Mouse (Mus musculus): ENCODE results near the gene Gm13420. TPM values are rescaled to one million over a fixed set of nuclear protein-coding genes. Genes with fewer than 3 reads are reported as not detected.

Gene Gm13420
- total and polyA plus RNA-seq, 2 experiments from 2014 or later, result 0.18 to 0.86 TPM

DNA sequence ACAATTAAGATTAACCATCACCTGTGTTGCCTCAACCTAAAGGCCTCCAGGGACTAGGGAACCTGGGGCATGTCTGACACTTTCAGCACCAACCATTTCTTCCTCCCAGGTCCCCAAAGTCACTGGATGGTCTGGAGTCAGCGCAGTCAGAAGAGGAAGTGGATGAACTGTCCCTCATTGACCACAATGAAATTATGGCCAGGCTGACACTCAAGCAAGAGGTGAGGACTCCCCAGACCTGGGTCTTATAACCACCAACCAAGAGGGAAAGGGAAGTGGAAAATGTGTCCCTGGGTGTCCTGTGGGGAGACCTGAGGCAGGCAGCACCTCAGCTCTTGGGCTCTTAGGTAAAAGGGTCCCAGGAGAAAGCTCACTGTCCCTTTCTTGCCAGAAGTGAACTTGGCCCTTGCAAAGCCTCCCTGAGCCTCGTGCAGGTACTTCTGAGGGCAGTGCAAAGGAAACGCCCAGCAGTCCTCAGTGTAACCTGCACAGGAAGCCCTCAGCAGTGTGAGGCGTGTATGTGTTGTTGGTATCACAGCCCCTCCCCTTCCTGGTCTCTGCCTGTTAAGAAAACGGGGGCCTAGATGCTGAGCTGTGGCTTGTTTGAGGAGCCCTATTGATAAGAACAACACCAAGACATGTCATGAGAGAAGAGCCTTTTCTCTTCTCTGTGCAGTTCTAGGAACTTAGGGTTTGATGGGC, 26.7 kb downstream of the Gm13420 start:
- DNase-seq (no peak), ATAC-seq (no peak)
- no peak overlapping the region for H3K9ac ChIP-seq
- 77% methylated on average over 5 of the region's 5 CpGs for WGBS
- peaks cover 88% of the 10 kb centered on the region for H3K36me3 ChIP-seq (ENCODE audit: insufficient read depth)
- no peak overlapping the region for H3K4me2 ChIP-seq (ENCODE audit: low read depth)
- no peak overlapping the region for H3K27ac ChIP-seq (ENCODE audit: low read depth, low read length)
- H3K4me1 ChIP-seq (ENCODE audit: insufficient read depth), result no peaks in the 10 kb centered on the region
- no peak overlapping the region for H3K4me3 ChIP-seq (ENCODE audit: low read depth, low read length)
- no peak for TF ChIP-seq CTCF (IDR thresholded peaks at IDR 0.05; ENCODE audit: low read depth)
- H3K27me3 ChIP-seq (ENCODE audit: insufficient read depth, low read length), result no peaks in the 10 kb centered on the region
- H3K9me3 ChIP-seq (ENCODE audit: low read length), result no peaks in the 10 kb centered on the region

DNA sequence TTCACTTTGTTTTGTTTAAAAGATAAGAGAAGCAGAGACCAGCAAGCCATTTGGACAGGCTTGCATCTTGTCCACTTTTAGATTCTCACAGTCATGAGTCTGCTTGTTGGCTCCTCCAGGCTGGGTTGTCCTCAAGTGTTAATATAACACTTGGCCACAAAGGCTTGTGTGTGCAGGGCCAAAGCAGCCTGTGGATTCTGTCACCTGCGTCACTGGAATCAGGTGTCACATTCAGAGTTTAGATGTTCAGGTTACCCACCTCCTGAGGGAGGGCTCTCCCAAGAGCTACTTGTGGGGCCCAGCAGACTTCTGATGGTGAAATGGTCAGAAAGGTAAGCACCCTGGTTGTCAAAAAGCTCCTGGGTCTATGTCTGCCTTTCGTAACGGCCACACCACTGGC, 28.4 kb downstream of the Gm13420 start:
- DNase-seq, result no peak
- Histone ChIP-seq H3K4me1 (ENCODE audit: insufficient read depth) (no peaks in the 10 kb centered on the region), H3K9me3 (ENCODE audit: low read length) (no peaks in the 10 kb centered on the region), H3K36me3 (ENCODE audit: insufficient read depth) (peaks cover 84% of the 10 kb centered on the region), H3K9ac (no peak overlapping the region), H3K27me3 (ENCODE audit: insufficient read depth, low read length) (no peaks in the 10 kb centered on the region), H3K4me3 (ENCODE audit: low read depth, low read length) (no peak overlapping the region), H3K4me2 (ENCODE audit: low read depth) (no peak overlapping the region), H3K27ac (ENCODE audit: low read depth, low read length) (no peak overlapping the region)
- TF ChIP-seq CTCF (IDR thresholded peaks at IDR 0.05; ENCODE audit: low read depth), result no peak
- 92% methylated on average over 3 of the region's 3 CpGs for WGBS
- ATAC-seq, result no peak

DNA sequence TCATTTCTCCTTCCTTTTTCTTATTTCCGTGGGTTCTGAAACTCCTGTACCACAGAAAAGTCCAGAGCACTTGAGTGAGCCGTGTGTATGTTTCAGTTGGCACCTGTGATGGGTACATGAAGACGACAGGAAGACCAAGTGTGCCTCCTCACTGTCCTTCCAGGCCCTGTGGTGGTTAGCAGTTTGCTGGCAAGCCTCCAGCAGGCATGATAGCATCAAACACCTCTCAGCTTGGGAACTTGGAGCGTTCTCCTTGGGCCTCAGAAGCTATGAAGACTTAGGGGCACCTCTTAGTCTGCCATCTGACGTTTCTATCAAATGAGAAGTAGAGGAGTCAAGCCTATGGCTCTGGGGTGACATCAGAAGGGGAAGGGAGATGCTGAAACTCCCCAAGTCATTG, 32.9 kb downstream of the Gm13420 start:
- DNase-seq (no peak), ATAC-seq (no peak)
- Histone ChIP-seq H3K4me2 (ENCODE audit: low read depth) (no peak overlapping the region), H3K4me1 (ENCODE audit: insufficient read depth) (no peaks in the 10 kb centered on the region), H3K27ac (ENCODE audit: low read depth, low read length) (no peak overlapping the region), H3K36me3 (ENCODE audit: insufficient read depth) (peaks cover 64% of the 10 kb centered on the region), H3K9me3 (ENCODE audit: low read length) (no peaks in the 10 kb centered on the region), H3K9ac (no peak overlapping the region), H3K4me3 (ENCODE audit: low read depth, low read length) (no peak overlapping the region), H3K27me3 (ENCODE audit: insufficient read depth, low read length) (no peaks in the 10 kb centered on the region)
- TF ChIP-seq CTCF (IDR thresholded peaks at IDR 0.05; ENCODE audit: low read depth), result no peak
- 86% methylated on average over 5 of the region's 5 CpGs for WGBS

DNA sequence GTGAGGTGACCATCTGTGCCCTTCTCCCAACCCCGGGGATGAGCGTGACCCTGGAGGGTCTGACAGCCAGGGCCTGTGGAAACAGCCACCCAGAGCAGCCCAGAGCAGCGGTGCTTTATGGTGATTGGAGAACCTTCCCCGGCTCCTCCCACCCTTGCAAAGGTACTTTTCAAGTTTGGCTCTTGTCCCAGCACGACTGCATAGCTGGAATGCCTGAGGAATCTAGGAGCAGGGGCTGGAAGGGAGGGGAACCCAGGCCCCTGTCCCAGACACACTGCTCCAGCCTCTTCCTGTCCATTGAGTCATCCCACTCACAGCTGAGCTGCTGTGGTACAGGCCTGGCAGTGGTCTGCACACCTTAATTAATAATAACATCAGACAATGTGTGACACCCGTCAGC, 34.8 kb downstream of the Gm13420 start:
- H3K36me3 ChIP-seq (ENCODE audit: insufficient read depth), result peaks cover 68% of the 10 kb centered on the region

DNA sequence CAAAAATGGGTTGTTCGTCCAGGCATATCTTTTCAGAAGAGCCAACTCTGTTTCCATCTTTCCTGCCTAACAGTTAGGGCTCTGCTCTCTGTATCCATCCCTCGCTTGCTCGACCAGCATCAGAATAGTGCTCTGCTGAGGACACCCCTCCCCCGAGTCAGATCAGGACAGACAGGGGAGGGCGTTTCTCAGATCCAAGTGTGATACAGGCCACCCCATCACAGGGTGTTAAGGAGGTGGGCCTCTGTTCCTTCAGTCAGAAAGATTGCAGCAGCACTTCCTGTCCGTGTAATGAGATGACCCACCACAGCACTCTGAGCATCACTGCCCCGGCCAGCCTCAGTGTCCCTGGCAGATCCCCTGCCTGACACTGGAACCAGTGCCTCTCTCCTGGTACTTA, 35.3 kb downstream of the Gm13420 start:
- DNase-seq, result no peak
- H3K9ac ChIP-seq, result no peak overlapping the region
- no peak for ATAC-seq
- no peak overlapping the region for H3K4me3 ChIP-seq (ENCODE audit: low read depth, low read length)
- no peak overlapping the region for H3K4me2 ChIP-seq (ENCODE audit: low read depth)
- H3K36me3 ChIP-seq (ENCODE audit: insufficient read depth), result peaks cover 68% of the 10 kb centered on the region
- H3K27ac ChIP-seq (ENCODE audit: low read depth, low read length), result no peak overlapping the region
- WGBS, result 46% methylated on average over 7 of the region's 7 CpGs
- no peaks in the 10 kb centered on the region for H3K9me3 ChIP-seq (ENCODE audit: low read length)
- TF ChIP-seq CTCF (IDR thresholded peaks at IDR 0.05; ENCODE audit: low read depth), result no peak
- no peaks in the 10 kb centered on the region for H3K27me3 ChIP-seq (ENCODE audit: insufficient read depth, low read length)
- H3K4me1 ChIP-seq (ENCODE audit: insufficient read depth), result no peaks in the 10 kb centered on the region

More for the DNA sequence above, 34.8 kb downstream of the Gm13420 start:
- no peak for TF ChIP-seq CTCF (IDR thresholded peaks at IDR 0.05; ENCODE audit: low read depth)
- DNase-seq (no peak), ATAC-seq (peak; percentile 36; the same call in 1 of the 2 replicates)
- Histone ChIP-seq H3K27me3 (ENCODE audit: insufficient read depth, low read length) (no peaks in the 10 kb centered on the region), H3K4me1 (ENCODE audit: insufficient read depth) (no peaks in the 10 kb centered on the region), H3K4me2 (ENCODE audit: low read depth) (no peak overlapping the region), H3K4me3 (ENCODE audit: low read depth, low read length) (no peak overlapping the region), H3K27ac (ENCODE audit: low read depth, low read length) (no peak overlapping the region), H3K9ac (no peak overlapping the region), H3K9me3 (ENCODE audit: low read length) (no peaks in the 10 kb centered on the region)
- 26% methylated on average over 6 of the region's 6 CpGs for WGBS

DNA sequence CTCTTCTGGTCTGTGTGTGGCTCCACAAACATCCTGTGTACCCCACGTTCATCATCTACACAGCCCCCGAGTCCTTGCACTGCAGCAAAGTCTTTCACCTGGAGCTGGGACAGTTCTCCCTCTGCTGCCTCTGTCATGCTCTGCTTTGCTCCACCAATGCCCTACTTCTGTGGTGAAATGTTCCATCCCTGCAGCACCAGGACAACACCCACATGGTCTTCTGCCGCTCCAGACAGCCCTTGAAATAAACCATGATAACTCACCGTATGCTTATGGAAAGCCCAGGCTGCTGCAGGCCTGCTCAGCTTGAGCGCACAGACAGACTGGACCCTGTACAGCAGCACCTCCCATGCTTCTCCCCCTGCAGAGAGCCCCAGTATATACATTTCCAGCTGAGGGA, 37.4 kb downstream of the Gm13420 start:
- WGBS, result 92% methylated on average over 5 of the region's 5 CpGs
- ATAC-seq (no peak), DNase-seq (no peak)
- H3K27ac ChIP-seq (ENCODE audit: low read depth, low read length), result no peak overlapping the region
- TF ChIP-seq CTCF (IDR thresholded peaks at IDR 0.05; ENCODE audit: low read depth), result no peak
- H3K27me3 ChIP-seq (ENCODE audit: insufficient read depth, low read length), result no peaks in the 10 kb centered on the region
- H3K4me3 ChIP-seq (ENCODE audit: low read depth, low read length), result no peak overlapping the region
- H3K4me2 ChIP-seq (ENCODE audit: low read depth), result no peak overlapping the region
- no peaks in the 10 kb centered on the region for H3K4me1 ChIP-seq (ENCODE audit: insufficient read depth)
- H3K36me3 ChIP-seq (ENCODE audit: insufficient read depth), result peaks cover 60% of the 10 kb centered on the region
- no peaks in the 10 kb centered on the region for H3K9me3 ChIP-seq (ENCODE audit: low read length)
- H3K9ac ChIP-seq, result no peak overlapping the region

DNA sequence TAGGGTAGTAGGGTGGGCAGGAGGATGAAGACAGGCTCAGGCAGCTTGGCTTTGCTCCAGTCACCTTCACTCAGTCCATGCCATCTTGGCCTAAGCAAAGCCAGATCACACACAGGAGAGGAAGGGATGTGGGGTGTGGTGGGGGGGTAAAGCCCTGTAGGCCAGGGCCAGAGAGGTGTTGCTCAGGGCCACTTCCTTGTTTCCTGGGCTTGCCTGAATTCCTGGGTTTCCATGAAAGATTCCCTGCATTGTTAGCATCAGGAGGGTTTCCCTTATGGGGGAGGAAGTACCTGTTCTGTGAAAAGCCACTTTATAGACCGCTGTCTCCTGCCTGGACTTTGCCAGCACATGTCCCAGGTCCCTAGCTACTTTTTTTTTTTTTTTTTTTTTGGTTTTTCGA, 38.0 kb downstream of the Gm13420 start:
- Histone ChIP-seq H3K27ac (ENCODE audit: low read depth, low read length) (no peak overlapping the region), H3K4me1 (ENCODE audit: insufficient read depth) (no peaks in the 10 kb centered on the region), H3K4me2 (ENCODE audit: low read depth) (no peak overlapping the region), H3K9ac (no peak overlapping the region), H3K27me3 (ENCODE audit: insufficient read depth, low read length) (no peaks in the 10 kb centered on the region), H3K4me3 (ENCODE audit: low read depth, low read length) (no peak overlapping the region), H3K36me3 (ENCODE audit: insufficient read depth) (peaks cover 58% of the 10 kb centered on the region), H3K9me3 (ENCODE audit: low read length) (no peaks in the 10 kb centered on the region)
- no peak for TF ChIP-seq CTCF (IDR thresholded peaks at IDR 0.05; ENCODE audit: low read depth)
- DNase-seq (no peak), ATAC-seq (no peak)
- 100% methylated on average over 1 of the region's 2 CpGs for WGBS

Measured in forebrain, postnatal 0 days (tissue).